Mouse (Mus musculus): ENCODE results near the gene Tepsin. TPM values are rescaled to one million over a fixed set of nuclear protein-coding genes. Genes with fewer than 3 reads are reported as not detected.

Tepsin gene
- polyA plus RNA-seq (2015; fragmentation: Illumina TruSeq; extraction: RNeasy Lipid Tissue Mini Kit (QIAGEN cat#74804); ENCODE audit: low read depth, low replicate concordance), result 16.6 TPM

GRCm38 (mm10) chr11:120098588-120099511 is at the start of gene Tepsin, which contains the start of gene Ndufaf8:
Tepsin (minus strand) TSS chr11:120098731.
Ndufaf8 (plus strand) TSS chr11:120098928.

DNA sequence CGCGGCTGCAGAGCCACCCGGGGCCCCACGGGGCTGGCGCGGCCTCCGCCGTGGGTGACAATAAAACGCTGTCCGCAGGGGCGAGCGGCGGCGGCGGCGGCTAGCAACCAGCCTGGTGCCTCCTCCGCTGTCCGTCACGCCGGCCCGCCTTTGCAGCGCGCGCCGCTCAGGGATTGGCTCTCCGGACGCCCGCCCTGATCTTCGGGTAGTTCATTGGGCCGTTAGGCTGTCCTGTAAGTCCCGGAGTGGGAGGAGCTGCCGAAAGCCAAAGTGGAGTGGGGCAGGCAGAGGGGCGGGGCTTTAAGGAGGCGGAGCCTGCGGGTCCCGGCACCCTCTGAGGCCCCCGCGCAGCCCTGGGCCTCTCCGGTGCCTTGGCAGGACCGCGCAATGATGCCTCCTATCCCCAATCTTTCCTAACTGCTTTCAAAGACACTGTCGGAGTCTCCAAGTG is 11.8 kb downstream of the Tepsin start, which contains the start of gene Cep131:
Gene Cep131, minus strand, starts transcription at position 126 of the 451 bp plus-strand sequence.

GRCm38 (mm10) chr11:120046553-120047191 is 51.9 kb downstream of the Tepsin start, which contains the start of gene Aatk:
Aatk (minus strand) TSS chr11:120047167.

Other genes with a start within 250 kb of the Tepsin start
- 40.5 TPM for gene Chmp6, start 185.3 kb downstream of the Tepsin start, polyA plus RNA-seq (2015; fragmentation: Illumina TruSeq; extraction: RNeasy Lipid Tissue Mini Kit (QIAGEN cat#74804); ENCODE audit: low read depth, low replicate concordance)
- gene Baiap2, start 156.0 kb downstream of the Tepsin start, polyA plus RNA-seq (2015; fragmentation: Illumina TruSeq; extraction: RNeasy Lipid Tissue Mini Kit (QIAGEN cat#74804); ENCODE audit: low read depth, low replicate concordance), result 167 TPM
- 148 TPM for gene Aatk, start 51.6 kb downstream of the Tepsin start, polyA plus RNA-seq (2015; fragmentation: Illumina TruSeq; extraction: RNeasy Lipid Tissue Mini Kit (QIAGEN cat#74804); ENCODE audit: low read depth, low replicate concordance)
- gene Cep131, start 11.9 kb downstream of the Tepsin start, polyA plus RNA-seq (2015; fragmentation: Illumina TruSeq; extraction: RNeasy Lipid Tissue Mini Kit (QIAGEN cat#74804); ENCODE audit: low read depth, low replicate concordance), result 15.2 TPM
- 63.6 TPM for gene Ndufaf8, start 197 bp upstream of the Tepsin start, polyA plus RNA-seq (2015; fragmentation: Illumina TruSeq; extraction: RNeasy Lipid Tissue Mini Kit (QIAGEN cat#74804); ENCODE audit: low read depth, low replicate concordance)
- 48.6 TPM for gene Slc38a10, start 52.6 kb upstream of the Tepsin start, polyA plus RNA-seq (2015; fragmentation: Illumina TruSeq; extraction: RNeasy Lipid Tissue Mini Kit (QIAGEN cat#74804); ENCODE audit: low read depth, low replicate concordance)
- 9.7 TPM for gene Bahcc1, start 134.2 kb upstream of the Tepsin start, polyA plus RNA-seq (2015; fragmentation: Illumina TruSeq; extraction: RNeasy Lipid Tissue Mini Kit (QIAGEN cat#74804); ENCODE audit: low read depth, low replicate concordance)
- 1,148 TPM for gene Actg1, start 249.8 kb upstream of the Tepsin start, polyA plus RNA-seq (2015; fragmentation: Illumina TruSeq; extraction: RNeasy Lipid Tissue Mini Kit (QIAGEN cat#74804); ENCODE audit: low read depth, low replicate concordance)

Data from brain, adult 10 weeks (tissue).